Mouse (Mus musculus) forebrain, embryonic 10.5 days (tissue): ENCODE results near the gene Ppm1h. TPM values are rescaled to one million over a fixed set of nuclear protein-coding genes. Genes with fewer than 3 reads are reported as not detected.

Experiments
- DNase-seq: peaks from one replicate; pipeline ENCODE4 v3.0.0-alpha.2; 2017; ENCODE audit warnings: low spot score; ENCODE audit errors: extremely low spot score
- H3K27ac ChIP-seq: fragments of 300-500 bp; sonication (generic); 2 replicates; pipeline ENCODE4 v1.5.1; 2016; ENCODE audit warnings: mild to moderate bottlenecking
- H3K27me3 ChIP-seq: fragments of 300-500 bp; sonication (generic); 2 replicates; pipeline ENCODE4 v1.6.1; 2016; ENCODE audit warnings: mild to moderate bottlenecking; ENCODE audit not compliant: poor library complexity, severe bottlenecking
- H3K36me3 ChIP-seq: fragments of 300-500 bp; sonication (generic); replicated peaks from 2 replicates; pipeline ENCODE4 v1.6.1; 2016; ENCODE audit warnings: mild to moderate bottlenecking, moderate library complexity
- H3K4me1 ChIP-seq: fragments of 300-500 bp; sonication (generic); 2 replicates; pipeline ENCODE4 v1.6.1; 2016
- H3K4me3 ChIP-seq: fragments of 300-500 bp; sonication (generic); 2 replicates; pipeline ENCODE4 v1.5.1; 2016; ENCODE audit warnings: mild to moderate bottlenecking, moderate library complexity
- H3K9me3 ChIP-seq: fragments of 300-500 bp; sonication (generic); 2 replicates; pipeline ENCODE4 v1.6.1; 2016; ENCODE audit warnings: mild to moderate bottlenecking, moderate library complexity
- WGBS: fragments of 180-500 bp; shearing (Covaris S2); methylation state at CpG from one replicate; pipeline ENCODE4 v1.1.7; 2016; 5-methylcytosine and 5-hydroxymethylcytosine counted together
- polyA plus RNA-seq: library from polyadenylated mRNA; unstranded; fragments of >200 nt; fragmentation: Nextera tagmentation; extraction: Ambion mirVana; gene quantifications from 2 replicates; pipeline ENCODE4 v1.2.1, GENCODE M21; 2016

Ppm1h gene
- polyA plus RNA-seq, 1 experiment from 2014 or later, result 2.7 TPM

DNA sequence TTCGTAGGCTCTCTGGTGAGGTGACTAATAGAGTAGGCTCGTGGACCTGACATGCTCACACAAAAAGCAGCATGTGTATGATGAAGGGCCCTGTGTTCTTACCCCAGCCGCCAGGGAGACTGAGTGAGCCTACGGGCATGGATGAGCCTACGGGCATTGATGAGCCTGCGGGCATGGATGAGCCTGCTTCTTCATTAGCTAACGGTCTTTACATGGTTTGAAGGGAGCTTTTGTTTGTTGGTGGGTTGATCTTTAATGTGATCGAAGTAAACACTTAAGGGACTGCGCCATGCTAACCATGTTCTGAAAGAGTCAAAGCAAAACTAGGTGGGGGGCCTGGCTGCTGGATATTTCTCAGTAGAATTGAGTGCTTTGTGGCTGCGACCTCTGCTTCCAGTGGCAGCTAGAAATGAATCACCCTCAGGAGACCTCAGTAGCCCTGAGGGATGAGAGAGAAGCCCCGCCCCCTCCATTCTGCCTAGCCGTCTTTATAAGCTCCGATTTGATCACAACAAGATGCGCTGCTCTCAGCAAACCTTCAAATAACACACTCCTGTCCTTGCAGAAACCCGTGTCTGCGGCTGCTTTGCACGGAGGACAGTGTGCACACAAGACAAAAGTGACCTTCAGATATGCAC lies 183.9 kb downstream of the Ppm1h start:
- Histone ChIP-seq H3K4me3 (no peak overlapping the region), H3K36me3 (no peaks in the 10 kb centered on the region), H3K27ac (peak overlapping the region; percentile 20; the same call in 1 of the 2 replicates), H3K9me3 (peaks cover 8% of the 10 kb centered on the region; the same call in 1 of the 2 replicates), H3K4me1 (peaks cover 13% of the 10 kb centered on the region), H3K27me3 (no peaks in the 10 kb centered on the region)
- WGBS, result 87% methylated on average over 17 of the region's 17 CpGs
- no peak for DNase-seq

DNA sequence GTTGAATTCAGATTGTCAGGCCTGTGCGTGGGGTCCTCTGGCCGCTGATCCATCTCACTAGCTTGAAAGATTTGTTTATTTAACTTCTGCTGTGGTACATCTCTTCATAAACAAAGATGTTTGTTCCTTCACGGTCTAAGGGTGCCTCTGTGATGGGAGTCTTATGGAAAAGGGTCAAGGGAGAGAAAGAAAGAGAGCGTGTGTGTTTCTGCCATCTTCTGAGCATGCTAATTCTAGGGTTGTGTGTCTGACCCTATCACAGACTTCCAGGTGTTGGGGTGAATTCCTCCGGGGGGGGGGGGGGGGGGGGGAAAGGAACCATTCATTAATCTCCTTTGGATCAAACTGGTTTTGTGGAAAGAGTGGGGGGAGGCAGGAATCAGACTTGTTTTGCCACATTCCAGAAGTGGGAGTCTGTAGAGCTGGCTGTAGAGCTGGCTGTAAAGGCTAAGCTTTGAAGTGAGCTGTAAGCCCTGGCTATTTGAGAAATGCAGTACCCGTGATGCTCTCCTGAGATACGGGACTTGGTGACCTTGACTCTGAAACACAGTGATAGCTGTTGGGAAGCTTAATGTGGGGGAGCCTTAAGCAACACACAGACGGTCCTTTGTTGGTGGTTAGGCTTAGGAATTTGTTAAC lies 191.4 kb downstream of the Ppm1h start:
- no peak for DNase-seq
- Histone ChIP-seq H3K27me3 (no peaks in the 10 kb centered on the region), H3K36me3 (no peaks in the 10 kb centered on the region), H3K9me3 (no peaks in the 10 kb centered on the region), H3K4me1 (peaks cover 10% of the 10 kb centered on the region; the same call in 1 of the 2 replicates), H3K27ac (no peak overlapping the region; the same call in 1 of the 2 replicates), H3K4me3 (no peak overlapping the region)
- WGBS, result 66% methylated on average over 8 of the region's 8 CpGs

DNA sequence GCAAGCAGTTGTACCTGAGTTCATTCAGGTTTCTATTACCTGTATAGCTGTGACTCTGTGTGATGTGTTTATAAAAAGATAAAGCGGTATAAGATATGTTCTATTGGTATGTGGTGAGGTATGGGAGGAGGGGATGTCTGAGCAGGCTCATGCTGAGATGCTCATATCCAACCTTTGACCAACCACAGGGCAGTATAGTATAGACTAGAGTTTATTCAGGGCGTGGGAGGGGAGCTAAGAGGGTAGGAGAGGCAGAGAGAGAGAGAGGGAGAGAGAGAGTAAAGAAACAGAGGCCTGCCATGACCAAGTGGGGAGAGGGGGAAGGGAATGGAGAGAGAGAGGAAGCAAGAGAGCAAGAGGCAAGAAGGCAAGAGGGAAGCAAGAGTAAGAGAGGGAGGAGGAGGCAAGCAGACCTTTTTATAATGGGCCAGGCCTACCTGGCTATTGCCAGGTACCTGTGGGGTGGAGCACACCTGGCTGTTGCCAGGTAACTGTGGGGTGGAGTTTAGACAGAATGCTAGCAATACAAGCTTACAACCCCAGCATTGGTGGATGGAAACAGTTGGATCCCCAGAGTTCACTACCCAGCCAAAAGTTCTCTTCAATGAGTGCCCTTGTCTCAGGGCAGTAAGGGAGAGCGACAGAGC lies 192.4 kb downstream of the Ppm1h start:
- Histone ChIP-seq H3K27ac (0 out of 2 replicates have a peak overlapping the region, but pooled peaks have one; percentile 25), H3K4me3 (no peak overlapping the region), H3K27me3 (no peaks in the 10 kb centered on the region), H3K36me3 (no peaks in the 10 kb centered on the region), H3K4me1 (peaks cover 10% of the 10 kb centered on the region; the same call in 1 of the 2 replicates), H3K9me3 (no peaks in the 10 kb centered on the region)
- WGBS, result 84% methylated on average over 3 of the region's 3 CpGs
- no peak for DNase-seq

DNA sequence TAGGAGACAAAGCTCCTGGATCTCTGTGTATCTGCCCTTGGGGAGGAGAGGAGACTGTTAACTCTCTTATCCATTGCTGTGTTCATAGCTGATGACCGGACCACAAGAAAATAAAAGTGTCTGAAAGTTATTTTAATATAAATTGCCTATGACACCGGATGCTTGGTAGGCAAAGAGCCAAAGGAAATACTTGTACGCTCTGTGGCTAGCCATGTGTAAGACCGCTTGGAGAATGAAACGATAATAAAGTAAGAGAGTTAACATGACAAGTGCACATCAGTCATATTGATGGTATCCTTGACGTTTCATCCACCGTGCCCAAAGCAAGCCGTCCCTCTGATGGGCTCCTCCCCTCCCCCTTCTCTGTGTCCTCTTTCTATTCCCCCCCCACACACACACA lies 194.2 kb downstream of the Ppm1h start:
- Histone ChIP-seq H3K27me3 (no peaks in the 10 kb centered on the region), H3K4me1 (peaks cover 13% of the 10 kb centered on the region), H3K4me3 (no peak overlapping the region), H3K27ac (no peak overlapping the region), H3K36me3 (no peaks in the 10 kb centered on the region), H3K9me3 (no peaks in the 10 kb centered on the region)
- no peak for DNase-seq
- 95% methylated on average over 8 of the region's 8 CpGs for WGBS

DNA sequence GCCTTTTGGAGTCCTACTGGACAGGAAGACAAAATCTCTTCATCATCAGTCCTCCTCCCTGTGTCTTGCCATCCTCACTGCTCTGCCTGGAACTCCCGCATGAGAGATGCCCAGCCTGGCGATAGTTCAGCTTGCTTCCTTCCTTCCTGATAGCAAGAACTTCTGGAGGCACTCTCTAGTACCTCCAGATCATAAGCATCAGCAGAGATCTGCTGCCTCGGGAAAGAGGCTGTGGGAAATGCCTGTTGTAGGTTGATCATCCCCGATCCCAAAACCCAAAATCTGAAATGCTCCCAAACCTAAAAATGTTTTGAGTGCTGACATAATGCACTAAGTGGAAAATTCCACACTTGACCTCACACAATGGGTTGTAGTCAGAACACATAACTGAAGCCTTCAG lies 198.4 kb downstream of the Ppm1h start:
- no peaks in the 10 kb centered on the region for H3K36me3 ChIP-seq
- 96% methylated on average over 4 of the region's 4 CpGs for WGBS
- peaks cover 8% of the 10 kb centered on the region for H3K4me1 ChIP-seq
- no peaks in the 10 kb centered on the region for H3K27me3 ChIP-seq
- H3K4me3 ChIP-seq, result no peak overlapping the region
- H3K27ac ChIP-seq, result no peak overlapping the region
- DNase-seq, result no peak
- no peaks in the 10 kb centered on the region for H3K9me3 ChIP-seq

DNA sequence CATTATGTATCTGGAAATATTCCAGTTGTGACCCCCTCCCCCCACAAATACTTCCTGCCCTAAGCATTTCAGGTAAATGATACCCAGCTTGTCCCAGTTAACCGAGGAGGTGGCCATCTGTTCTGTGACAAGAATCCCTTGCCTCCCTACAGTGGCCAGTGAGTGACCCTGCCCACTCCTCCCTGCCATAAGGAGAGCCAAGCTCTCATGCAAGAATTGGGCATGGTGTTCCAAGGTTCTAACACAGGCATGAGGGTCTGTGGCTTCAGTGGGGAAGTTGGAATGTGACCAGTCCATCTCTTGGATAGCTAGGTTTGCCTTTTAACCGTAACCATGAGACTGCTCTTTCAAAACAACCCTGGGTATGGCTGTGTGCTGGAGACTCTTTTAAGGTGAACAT lies 198.9 kb downstream of the Ppm1h start:
- Histone ChIP-seq H3K4me3 (no peak overlapping the region), H3K27ac (no peak overlapping the region), H3K4me1 (peaks cover 9% of the 10 kb centered on the region), H3K36me3 (no peaks in the 10 kb centered on the region), H3K27me3 (no peaks in the 10 kb centered on the region), H3K9me3 (no peaks in the 10 kb centered on the region)
- DNase-seq, result no peak
- WGBS, result 81% methylated on average over 2 of the region's 2 CpGs

DNA sequence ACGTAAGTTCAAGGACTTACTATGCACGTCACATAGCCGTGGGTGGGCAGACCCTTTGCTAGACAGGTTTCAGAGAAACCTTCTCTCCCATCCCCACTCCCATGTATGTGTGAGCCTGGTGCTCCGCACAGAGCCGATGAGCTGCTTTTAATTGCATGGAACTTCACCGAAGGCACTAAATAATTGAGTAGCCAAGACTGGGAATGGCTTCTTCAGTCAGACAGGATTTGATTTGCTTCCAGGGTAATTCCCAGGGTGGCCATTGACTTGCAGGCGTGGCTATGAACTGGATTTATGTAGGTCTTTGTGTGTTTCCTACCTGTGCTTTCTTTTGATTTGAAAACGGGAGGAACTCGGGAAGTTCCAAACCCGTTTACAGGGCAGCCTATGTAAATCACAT lies 202.9 kb downstream of the Ppm1h start:
- Histone ChIP-seq H3K4me1 (peaks cover 47% of the 10 kb centered on the region), H3K36me3 (no peaks in the 10 kb centered on the region), H3K9me3 (no peaks in the 10 kb centered on the region), H3K4me3 (no peak overlapping the region), H3K27me3 (no peaks in the 10 kb centered on the region), H3K27ac (no peak overlapping the region)
- WGBS, result 92% methylated on average over 10 of the region's 10 CpGs
- no peak for DNase-seq

DNA sequence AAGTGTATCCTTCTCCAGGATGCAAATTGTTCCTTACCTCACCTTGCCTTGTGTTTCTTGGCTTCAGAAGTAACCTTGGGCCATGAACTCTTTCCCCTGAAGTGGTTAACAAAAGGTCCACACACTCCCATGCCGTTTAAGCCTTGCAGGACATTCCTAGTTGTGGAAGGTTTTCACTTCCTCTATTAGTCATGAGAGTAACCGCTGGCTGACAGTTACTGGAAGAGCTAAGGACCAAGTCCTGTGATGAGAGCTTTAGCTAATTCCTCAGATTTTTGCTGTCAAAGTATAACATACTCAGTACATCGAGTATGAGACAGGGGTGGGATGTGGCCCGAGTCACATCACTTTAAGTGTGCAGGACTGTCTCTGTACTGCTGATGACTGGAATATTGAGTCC lies 204.1 kb downstream of the Ppm1h start:
- H3K27ac ChIP-seq, result 0 out of 2 replicates have a peak overlapping the region, but pooled peaks have one; percentile 15
- H3K9me3 ChIP-seq, result no peaks in the 10 kb centered on the region
- H3K4me1 ChIP-seq, result peaks cover 56% of the 10 kb centered on the region
- no peaks in the 10 kb centered on the region for H3K27me3 ChIP-seq
- H3K36me3 ChIP-seq, result no peaks in the 10 kb centered on the region
- DNase-seq, result no peak
- H3K4me3 ChIP-seq, result no peak overlapping the region
- 86% methylated on average over 4 of the region's 4 CpGs for WGBS

DNA sequence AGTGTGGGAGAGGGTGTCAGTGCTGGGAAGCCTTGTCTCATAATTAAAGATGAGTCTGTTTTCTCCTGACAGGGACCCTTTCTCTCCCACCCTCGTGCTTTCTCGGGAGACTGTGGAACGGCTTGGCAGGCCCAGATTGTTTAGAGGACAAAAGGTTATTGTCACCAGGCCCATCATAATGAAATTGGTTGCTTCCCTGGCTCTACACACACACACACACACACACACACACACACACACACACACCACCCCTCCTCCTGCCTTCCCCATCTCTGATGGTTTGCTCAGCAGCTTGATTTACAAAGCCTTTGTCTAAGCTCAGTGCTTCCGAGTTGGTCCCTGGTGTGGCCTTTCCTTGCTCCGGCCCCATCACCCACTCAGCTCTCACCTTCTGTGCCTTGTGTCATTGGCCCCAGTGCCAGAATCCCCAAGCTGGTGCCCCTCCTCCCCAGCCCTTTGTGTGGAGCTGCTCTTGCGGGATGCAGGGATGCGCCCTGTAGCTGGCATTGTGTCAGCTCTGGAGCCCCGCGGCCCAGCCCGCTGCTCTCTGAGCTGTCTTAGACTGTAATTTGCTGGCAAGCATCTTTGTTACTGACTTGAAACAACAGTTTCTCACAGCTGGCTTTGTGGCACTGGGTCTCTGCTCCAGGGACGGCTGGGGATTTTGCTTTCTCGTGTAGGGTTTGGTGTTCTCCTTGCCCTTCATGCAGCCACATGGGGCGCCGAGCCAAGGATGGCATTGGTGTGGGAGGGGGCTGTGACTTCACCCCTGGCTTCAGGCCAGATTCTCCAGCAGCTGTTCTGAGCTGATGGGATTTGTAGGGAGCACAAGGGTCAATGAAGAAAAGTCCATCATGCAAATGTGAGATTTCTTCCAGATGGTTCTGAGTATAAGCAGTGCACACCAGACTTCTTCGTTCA lies 205.5 kb downstream of the Ppm1h start:
- 14% methylated on average over 15 of the region's 15 CpGs for WGBS
- H3K36me3 ChIP-seq, result no peaks in the 10 kb centered on the region
- H3K27me3 ChIP-seq, result no peaks in the 10 kb centered on the region
- H3K4me3 ChIP-seq, result peak overlapping the region; percentile 27; the same call in 1 of the 2 replicates
- H3K4me1 ChIP-seq, result peaks cover 63% of the 10 kb centered on the region
- DNase-seq, result peak; percentile 64
- H3K9me3 ChIP-seq, result no peaks in the 10 kb centered on the region
- H3K27ac ChIP-seq, result peak overlapping the region; percentile 86

DNA sequence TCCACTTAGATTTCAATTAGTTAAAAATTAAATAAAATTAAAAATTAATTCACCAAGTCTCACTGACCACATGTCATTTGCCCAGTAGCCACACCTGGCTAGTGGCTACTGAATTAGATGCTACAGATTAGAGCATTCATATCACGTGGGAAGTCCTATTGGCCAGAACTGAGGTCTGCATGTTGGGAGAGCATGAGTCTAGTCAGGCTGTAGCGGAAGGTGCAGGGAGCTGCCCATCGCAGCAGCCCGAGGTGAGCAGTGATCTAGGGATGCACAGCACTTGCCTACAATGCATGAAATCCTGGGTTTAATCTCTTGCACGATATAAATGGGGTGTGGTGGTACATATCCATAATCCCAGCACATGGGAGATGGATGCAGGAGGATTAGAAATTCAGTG lies 206.7 kb downstream of the Ppm1h start:
- 81% methylated on average over 5 of the region's 5 CpGs for WGBS
- Histone ChIP-seq H3K9me3 (no peaks in the 10 kb centered on the region), H3K4me3 (no peak overlapping the region), H3K4me1 (peaks cover 63% of the 10 kb centered on the region), H3K27me3 (no peaks in the 10 kb centered on the region), H3K27ac (peak overlapping the region; percentile 51; the same call in 1 of the 2 replicates), H3K36me3 (no peaks in the 10 kb centered on the region)
- no peak for DNase-seq

DNA sequence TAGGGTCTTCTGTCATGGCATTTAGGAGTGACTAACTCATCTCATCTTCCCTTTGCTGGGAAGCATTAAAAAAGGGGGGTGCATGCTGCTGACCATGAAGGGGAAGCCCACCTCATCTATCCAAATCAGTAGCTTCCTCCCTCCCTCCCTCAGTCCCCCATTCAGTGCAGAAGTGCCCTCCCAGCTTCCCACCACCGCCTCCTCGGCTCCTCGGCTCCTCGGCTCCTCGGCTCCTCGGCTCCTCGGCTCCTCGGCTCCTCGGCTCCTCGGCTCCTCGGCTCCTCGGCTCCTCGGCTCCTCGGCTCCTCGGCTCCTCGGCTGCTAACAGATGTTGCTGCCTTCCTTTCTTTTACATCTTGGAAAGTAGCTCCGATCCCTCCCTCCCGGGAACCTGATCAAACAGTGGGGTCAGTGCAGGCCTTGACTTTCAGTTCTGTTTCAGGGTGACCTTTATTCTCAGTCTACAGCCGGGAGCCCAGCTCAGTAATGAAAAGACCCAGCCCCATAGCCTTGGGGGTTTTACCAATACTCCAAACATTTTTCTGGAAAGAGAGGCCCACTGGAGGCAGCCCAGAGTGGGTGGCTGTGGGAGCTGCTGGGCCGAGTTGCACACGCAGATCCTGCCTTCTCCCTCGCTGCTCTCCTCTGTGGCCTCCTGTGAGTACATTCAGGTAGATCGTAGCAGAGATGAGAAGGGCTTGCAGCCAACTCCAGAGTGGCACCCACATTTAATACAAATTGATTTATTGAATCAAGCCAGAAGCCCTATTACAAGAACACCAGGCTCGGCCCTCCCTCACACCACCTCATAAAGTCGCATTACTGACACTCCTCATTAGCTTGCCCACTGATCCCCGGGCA lies 207.7 kb downstream of the Ppm1h start:
- peaks cover 63% of the 10 kb centered on the region for H3K4me1 ChIP-seq
- peak overlapping the region; percentile 91 for H3K27ac ChIP-seq
- no peaks in the 10 kb centered on the region for H3K36me3 ChIP-seq
- peak; percentile 73 for DNase-seq
- H3K9me3 ChIP-seq, result no peaks in the 10 kb centered on the region
- no peaks in the 10 kb centered on the region for H3K27me3 ChIP-seq
- peak overlapping the region; percentile 41 for H3K4me3 ChIP-seq
- WGBS, result 8% methylated on average over 26 of the region's 26 CpGs
